Mouse (Mus musculus) lung, postnatal 0 days (tissue): ENCODE measurements around the gene Anks6.

Experiments used
- CTCF ChIP-seq: IDR thresholded peaks from 2 replicates; pipeline ENCODE4 v1.5.1; 2016; ENCODE audit warnings: antibody characterized with exemption, mild to moderate bottlenecking
- EP300 ChIP-seq: IDR thresholded peaks from 2 replicates; pipeline ENCODE4 v1.6.1; 2016; ENCODE audit warnings: antibody characterized with exemption, mild to moderate bottlenecking, control low read depth

GRCm38 (mm10) chr4:47103561-47103960 lies 46.3 kb upstream of the Anks6 start:
- TF ChIP-seq EP300: no peak
- TF ChIP-seq CTCF: no peak
